Mouse (Mus musculus): Measurements from ENCODE around the gene Casp8. TPM values are rescaled to one million over a fixed set of nuclear protein-coding genes. Genes with fewer than 3 reads are reported as not detected.

Casp8 gene
- polyA plus RNA-seq, 1 experiment from 2014 or later = 4.6 TPM

DNA sequence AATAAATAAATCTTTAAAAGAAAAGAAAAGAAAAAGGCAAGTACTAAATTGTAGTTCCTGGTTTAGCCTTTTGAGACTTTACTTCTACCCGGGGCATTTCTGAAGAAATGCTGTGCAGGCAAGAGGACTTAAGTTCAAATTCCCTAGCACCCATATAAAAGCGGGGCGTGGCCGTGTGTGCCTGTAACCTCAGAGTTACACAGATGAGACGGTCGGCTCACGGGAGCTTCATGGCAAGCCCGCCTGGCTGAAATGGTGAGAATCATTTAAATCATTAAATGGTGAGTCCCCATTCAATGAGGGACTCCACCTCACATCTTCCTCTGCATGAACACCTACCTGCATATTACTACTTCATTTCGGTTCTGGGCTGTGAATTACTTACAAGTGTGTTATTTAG, 25.5 kb upstream of the Casp8 start:
- Histone ChIP-seq H3K4me3 (replicated peaks; ENCODE audit: low read depth, low read length) (no peak overlapping the region), H3K9ac (replicated peaks; ENCODE audit: low read length) (no peak overlapping the region), H3K9me3 (ENCODE audit: control insufficient read depth, low read length) (no peaks in the 10 kb centered on the region), H3K4me1 (ENCODE audit: control insufficient read depth, insufficient read depth, low read length) (no peaks in the 10 kb centered on the region), H3K27ac (replicated peaks; ENCODE audit: low read depth, low read length) (no peak overlapping the region), H3K36me3 (ENCODE audit: control insufficient read depth, insufficient read depth, low read length) (no peaks in the 10 kb centered on the region), H3K27me3 (ENCODE audit: control insufficient read depth, insufficient read depth, low read length) (no peaks in the 10 kb centered on the region), H3K4me2 (ENCODE audit: low read length) (no peak overlapping the region)
- WGBS = 60% methylated on average over 9 of the region's 9 CpGs
- no peak for DNase-seq
- no peak for ATAC-seq (ENCODE audit: low FRiP score, low TSS enrichment)

DNA sequence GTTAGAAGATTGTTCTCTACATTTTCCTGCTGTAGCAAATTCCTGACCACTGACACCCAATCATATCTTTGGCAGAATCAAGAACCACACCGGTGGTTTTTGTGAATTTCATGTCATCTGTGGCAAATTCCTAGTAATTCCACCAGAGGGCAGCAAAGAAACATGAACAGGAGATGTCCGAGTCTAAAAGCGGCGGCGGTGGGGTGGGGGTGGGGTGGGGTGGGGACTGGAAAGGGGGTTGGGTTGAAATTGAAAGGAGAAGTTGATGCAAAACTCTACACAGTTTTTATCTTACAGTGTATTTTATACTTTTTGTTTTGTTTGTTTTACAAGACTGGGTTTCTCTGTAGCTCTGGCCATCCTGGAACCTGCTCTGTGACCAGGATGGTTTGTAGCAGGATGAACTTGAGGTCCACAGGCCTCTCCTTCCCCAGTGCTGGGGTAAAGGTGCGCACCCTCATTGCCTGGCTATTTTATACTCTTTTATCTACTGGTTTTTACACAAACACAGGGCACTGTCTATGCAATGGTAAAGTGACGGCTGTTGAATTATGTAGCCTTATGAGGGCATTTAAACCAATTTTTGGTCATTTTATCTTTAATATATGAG, 25.0 kb upstream of the Casp8 start:
- Histone ChIP-seq H3K4me2 (ENCODE audit: low read length) (0 out of 2 replicates have a peak overlapping the region, but pooled peaks have one; percentile 10), H3K27ac (replicated peaks; ENCODE audit: low read depth, low read length) (no peak overlapping the region), H3K4me3 (replicated peaks; ENCODE audit: low read depth, low read length) (no peak overlapping the region), H3K9ac (replicated peaks; ENCODE audit: low read length) (no peak overlapping the region), H3K27me3 (ENCODE audit: control insufficient read depth, insufficient read depth, low read length) (no peaks in the 10 kb centered on the region), H3K36me3 (ENCODE audit: control insufficient read depth, insufficient read depth, low read length) (no peaks in the 10 kb centered on the region), H3K9me3 (ENCODE audit: control insufficient read depth, low read length) (no peaks in the 10 kb centered on the region), H3K4me1 (ENCODE audit: control insufficient read depth, insufficient read depth, low read length) (no peaks in the 10 kb centered on the region)
- ATAC-seq (ENCODE audit: low FRiP score, low TSS enrichment) (no peak), DNase-seq (peak; percentile 82)
- WGBS = 28% methylated on average over 7 of the region's 7 CpGs

GRCm38 (mm10) chr1:58772084-58772483, 23.1 kb upstream of the Casp8 start:
- Histone ChIP-seq H3K4me2 (ENCODE audit: low read length) (no peak overlapping the region), H3K9me3 (ENCODE audit: control insufficient read depth, low read length) (no peaks in the 10 kb centered on the region), H3K4me3 (replicated peaks; ENCODE audit: low read depth, low read length) (no peak overlapping the region), H3K27ac (replicated peaks; ENCODE audit: low read depth, low read length) (no peak overlapping the region), H3K4me1 (ENCODE audit: control insufficient read depth, insufficient read depth, low read length) (no peaks in the 10 kb centered on the region), H3K27me3 (ENCODE audit: control insufficient read depth, insufficient read depth, low read length) (no peaks in the 10 kb centered on the region), H3K9ac (replicated peaks; ENCODE audit: low read length) (no peak overlapping the region), H3K36me3 (ENCODE audit: control insufficient read depth, insufficient read depth, low read length) (no peaks in the 10 kb centered on the region)
- DNase-seq = peak; percentile 12
- ATAC-seq (ENCODE audit: low FRiP score, low TSS enrichment) = no peak
- WGBS = 75% methylated on average over 3 of the region's 3 CpGs

- no peak overlapping the region for H3K9ac ChIP-seq (replicated peaks; ENCODE audit: low read length)
- H3K4me1 ChIP-seq (ENCODE audit: control insufficient read depth, insufficient read depth, low read length) = no peaks in the 10 kb centered on the region
- DNase-seq (no peak), ATAC-seq (ENCODE audit: low FRiP score, low TSS enrichment) (no peak)
- no peak overlapping the region for H3K27ac ChIP-seq (replicated peaks; ENCODE audit: low read depth, low read length)
- H3K36me3 ChIP-seq (ENCODE audit: control insufficient read depth, insufficient read depth, low read length) = no peaks in the 10 kb centered on the region
- H3K4me2 ChIP-seq (ENCODE audit: low read length) = no peak overlapping the region
- H3K27me3 ChIP-seq (ENCODE audit: control insufficient read depth, insufficient read depth, low read length) = no peaks in the 10 kb centered on the region
- H3K4me3 ChIP-seq (replicated peaks; ENCODE audit: low read depth, low read length) = no peak overlapping the region
- H3K9me3 ChIP-seq (ENCODE audit: control insufficient read depth, low read length) = no peaks in the 10 kb centered on the region
Observed at GRCm38 (mm10) chr1:58773280-58773679, 21.9 kb upstream of the Casp8 start.

- H3K27ac ChIP-seq (replicated peaks; ENCODE audit: low read depth, low read length) = no peak overlapping the region
- ATAC-seq (ENCODE audit: low FRiP score, low TSS enrichment) (no peak), DNase-seq (no peak)
- H3K27me3 ChIP-seq (ENCODE audit: control insufficient read depth, insufficient read depth, low read length) = no peaks in the 10 kb centered on the region
- H3K36me3 ChIP-seq (ENCODE audit: control insufficient read depth, insufficient read depth, low read length) = no peaks in the 10 kb centered on the region
- no peaks in the 10 kb centered on the region for H3K4me1 ChIP-seq (ENCODE audit: control insufficient read depth, insufficient read depth, low read length)
- H3K9ac ChIP-seq (replicated peaks; ENCODE audit: low read length) = no peak overlapping the region
- 69% methylated on average over 2 of the region's 2 CpGs for WGBS
- H3K4me2 ChIP-seq (ENCODE audit: low read length) = no peak overlapping the region
- H3K9me3 ChIP-seq (ENCODE audit: control insufficient read depth, low read length) = no peaks in the 10 kb centered on the region
- no peak overlapping the region for H3K4me3 ChIP-seq (replicated peaks; ENCODE audit: low read depth, low read length)
Observed at GRCm38 (mm10) chr1:58773905-58774304, 21.3 kb upstream of the Casp8 start.

DNA sequence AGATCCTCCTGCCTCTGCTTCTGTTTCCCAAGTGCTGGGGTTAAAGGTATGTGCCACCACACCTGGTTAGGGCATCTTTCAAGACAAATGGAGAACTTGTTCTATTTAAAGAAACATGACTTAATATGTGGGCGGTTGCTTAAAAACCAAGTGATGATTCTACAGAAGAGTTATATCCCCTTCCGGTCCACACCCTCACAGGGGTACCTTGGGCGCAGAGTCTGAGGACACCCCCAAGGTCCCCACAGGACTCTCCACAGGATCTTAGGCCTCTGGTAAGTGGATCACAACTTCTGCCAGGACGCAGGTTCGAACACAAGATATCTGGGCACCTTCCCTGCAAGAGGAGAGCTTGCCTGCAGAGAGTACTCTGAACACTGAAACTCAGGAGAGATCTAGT, 19.8 kb upstream of the Casp8 start:
- no peak overlapping the region for H3K9ac ChIP-seq (replicated peaks; ENCODE audit: low read length)
- no peaks in the 10 kb centered on the region for H3K9me3 ChIP-seq (ENCODE audit: control insufficient read depth, low read length)
- H3K36me3 ChIP-seq (ENCODE audit: control insufficient read depth, insufficient read depth, low read length) = no peaks in the 10 kb centered on the region
- no peaks in the 10 kb centered on the region for H3K4me1 ChIP-seq (ENCODE audit: control insufficient read depth, insufficient read depth, low read length)
- no peaks in the 10 kb centered on the region for H3K27me3 ChIP-seq (ENCODE audit: control insufficient read depth, insufficient read depth, low read length)
- no peak overlapping the region for H3K27ac ChIP-seq (replicated peaks; ENCODE audit: low read depth, low read length)
- DNase-seq (no peak), ATAC-seq (ENCODE audit: low FRiP score, low TSS enrichment) (no peak)
- no peak overlapping the region for H3K4me3 ChIP-seq (replicated peaks; ENCODE audit: low read depth, low read length)
- WGBS = 96% methylated on average over 5 of the region's 5 CpGs
- no peak overlapping the region for H3K4me2 ChIP-seq (ENCODE audit: low read length)

- no peaks in the 10 kb centered on the region for H3K4me1 ChIP-seq (ENCODE audit: control insufficient read depth, insufficient read depth, low read length)
- H3K9ac ChIP-seq (replicated peaks; ENCODE audit: low read length) = no peak overlapping the region
- no peaks in the 10 kb centered on the region for H3K9me3 ChIP-seq (ENCODE audit: control insufficient read depth, low read length)
- ATAC-seq (ENCODE audit: low FRiP score, low TSS enrichment) (no peak), DNase-seq (no peak)
- no peak overlapping the region for H3K27ac ChIP-seq (replicated peaks; ENCODE audit: low read depth, low read length)
- no peaks in the 10 kb centered on the region for H3K27me3 ChIP-seq (ENCODE audit: control insufficient read depth, insufficient read depth, low read length)
- no peaks in the 10 kb centered on the region for H3K36me3 ChIP-seq (ENCODE audit: control insufficient read depth, insufficient read depth, low read length)
- H3K4me3 ChIP-seq (replicated peaks; ENCODE audit: low read depth, low read length) = no peak overlapping the region
- no peak overlapping the region for H3K4me2 ChIP-seq (ENCODE audit: low read length)
- 97% methylated on average over 1 of the region's 1 CpGs for WGBS
Observed at GRCm38 (mm10) chr1:58777583-58777982, 17.6 kb upstream of the Casp8 start.

- no peaks in the 10 kb centered on the region for H3K36me3 ChIP-seq (ENCODE audit: control insufficient read depth, insufficient read depth, low read length)
- WGBS = 17% methylated on average over 1 of the region's 1 CpGs
- no peak overlapping the region for H3K4me3 ChIP-seq (replicated peaks; ENCODE audit: low read depth, low read length)
- no peaks in the 10 kb centered on the region for H3K9me3 ChIP-seq (ENCODE audit: control insufficient read depth, low read length)
- DNase-seq (no peak), ATAC-seq (ENCODE audit: low FRiP score, low TSS enrichment) (no peak)
- H3K4me1 ChIP-seq (ENCODE audit: control insufficient read depth, insufficient read depth, low read length) = no peaks in the 10 kb centered on the region
- no peak overlapping the region for H3K4me2 ChIP-seq (ENCODE audit: low read length)
- H3K9ac ChIP-seq (replicated peaks; ENCODE audit: low read length) = no peak overlapping the region
- H3K27ac ChIP-seq (replicated peaks; ENCODE audit: low read depth, low read length) = no peak overlapping the region
- no peaks in the 10 kb centered on the region for H3K27me3 ChIP-seq (ENCODE audit: control insufficient read depth, insufficient read depth, low read length)
Observed at GRCm38 (mm10) chr1:58778226-58778625, 16.9 kb upstream of the Casp8 start.

GRCm38 (mm10) chr1:58786276-58786675, 8.9 kb upstream of the Casp8 start:
- Histone ChIP-seq H3K4me2 (ENCODE audit: low read length) (no peak overlapping the region), H3K9ac (replicated peaks; ENCODE audit: low read length) (no peak overlapping the region), H3K27me3 (ENCODE audit: control insufficient read depth, insufficient read depth, low read length) (no peaks in the 10 kb centered on the region), H3K9me3 (ENCODE audit: control insufficient read depth, low read length) (no peaks in the 10 kb centered on the region), H3K36me3 (ENCODE audit: control insufficient read depth, insufficient read depth, low read length) (no peaks in the 10 kb centered on the region), H3K4me1 (ENCODE audit: control insufficient read depth, insufficient read depth, low read length) (no peaks in the 10 kb centered on the region), H3K4me3 (replicated peaks; ENCODE audit: low read depth, low read length) (no peak overlapping the region), H3K27ac (replicated peaks; ENCODE audit: low read depth, low read length) (no peak overlapping the region)
- no peak for DNase-seq
- WGBS = 99% methylated on average over 2 of the region's 2 CpGs
- ATAC-seq (ENCODE audit: low FRiP score, low TSS enrichment) = no peak
